Mouse (Mus musculus) liver, postnatal 0 days (tissue): ENCODE results near the gene Gfm2.

Experiments
- CTCF ChIP-seq: sonication (generic); IDR thresholded peaks from 2 replicates; pipeline ENCODE4 v1.5.1; 2016; ENCODE audit warnings: antibody characterized with exemption, low read depth
- EP300 ChIP-seq: IDR thresholded peaks from 2 replicates; pipeline ENCODE4 v1.6.1; 2016; ENCODE audit warnings: antibody characterized with exemption, low read depth, mild to moderate bottlenecking

DNA sequence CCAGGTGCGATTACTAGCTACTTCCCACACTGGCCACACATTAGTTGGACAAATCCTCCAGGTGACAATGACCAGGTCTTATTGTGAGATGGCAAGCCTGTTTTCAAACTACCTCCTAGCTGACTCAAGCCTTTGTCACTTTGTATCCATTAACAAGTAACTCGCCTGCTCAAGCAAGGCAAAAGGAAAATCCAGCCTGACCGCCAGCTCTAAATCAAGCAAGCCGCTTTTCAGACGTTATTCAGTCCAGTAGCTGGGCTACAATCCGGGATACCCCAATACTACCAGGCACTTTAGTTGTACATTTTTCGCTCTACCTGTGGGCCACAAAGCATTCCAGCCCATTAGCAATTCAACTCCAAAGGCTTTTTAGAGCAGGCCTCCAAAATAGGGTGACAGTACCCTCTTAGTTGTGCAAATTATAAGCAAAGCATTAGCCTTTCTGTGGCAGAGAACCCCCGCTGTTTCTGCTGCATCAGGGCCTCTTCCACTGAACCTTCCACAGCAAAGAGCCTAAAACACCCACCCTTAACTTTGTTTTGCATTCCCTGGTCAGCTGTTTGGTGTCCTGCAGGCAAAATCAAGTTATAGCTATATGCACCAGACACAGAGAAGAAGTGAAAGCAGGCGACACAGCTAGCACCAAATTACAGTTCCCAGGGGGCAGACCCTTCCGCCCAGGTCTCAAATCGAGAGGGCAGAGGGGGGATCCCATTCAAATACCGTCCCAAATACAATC is 58.6 kb downstream of the Gfm2 start:
- TF ChIP-seq CTCF (no peak), EP300 (no peak)
